Mouse (Mus musculus) hematopoietic stem cell, adult 5-6 weeks (primary cell): Measurements from ENCODE around the gene Cgas. TPM values are rescaled to one million over a fixed set of nuclear protein-coding genes. Genes with fewer than 3 reads are reported as not detected.

Experiments used
- ATAC-seq, 2 experiments: fragments of 125-278 bp in 1 of 2; replicated peaks in 1 of 2; 2 replicates each; pipeline ENCODE4 v1.8.0; 2016 to 2017; ENCODE audit warnings: inconsistent platforms in 2 of 2, mild to moderate bottlenecking in 2 of 2, moderate number of reproducible peaks in 2 of 2, low read depth in 1 of 2, moderate TSS enrichment in 1 of 2; ENCODE audit not compliant: low FRiP score in 2 of 2, poor library complexity in 2 of 2, severe bottlenecking in 2 of 2, insufficient read depth in 1 of 2, low TSS enrichment in 1 of 2
- total RNA-seq: library from RNA; stranded (forward); fragments of 172-1452, 232-1000 nt; gene quantifications from 2 replicates; pipeline ENCODE4 v1.2.3, GENCODE M21; 2017

Gene Cgas
- total RNA-seq, 1 experiment from 2014 or later = 18.0 TPM

- ATAC-seq = no peak
Observed at GRCm38 (mm10) chr9:78401596-78401995, 41.4 kb downstream of the Cgas start.

DNA sequence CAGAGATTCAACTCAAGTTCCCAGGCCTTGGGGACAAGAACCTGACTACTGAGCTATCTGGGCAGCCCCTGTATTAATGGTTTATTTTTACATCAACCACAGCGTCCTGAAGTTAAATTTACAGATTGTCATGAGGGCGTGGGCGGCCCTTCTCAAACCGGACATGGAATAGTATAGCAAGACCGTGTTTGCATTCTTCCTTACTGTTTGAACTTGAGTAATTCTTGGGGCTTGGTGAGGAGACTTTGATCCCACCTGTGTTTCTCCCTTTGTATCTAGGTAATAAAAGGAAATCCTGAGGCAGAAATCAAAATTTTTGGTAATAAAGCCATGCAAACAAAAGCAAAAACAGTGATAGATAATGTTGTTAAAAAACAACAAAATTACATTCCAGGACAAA is 42.5 kb downstream of the Cgas start:
- no peak for ATAC-seq

- no peak for ATAC-seq
Observed at GRCm38 (mm10) chr9:78396517-78396916, 46.5 kb downstream of the Cgas start.

DNA sequence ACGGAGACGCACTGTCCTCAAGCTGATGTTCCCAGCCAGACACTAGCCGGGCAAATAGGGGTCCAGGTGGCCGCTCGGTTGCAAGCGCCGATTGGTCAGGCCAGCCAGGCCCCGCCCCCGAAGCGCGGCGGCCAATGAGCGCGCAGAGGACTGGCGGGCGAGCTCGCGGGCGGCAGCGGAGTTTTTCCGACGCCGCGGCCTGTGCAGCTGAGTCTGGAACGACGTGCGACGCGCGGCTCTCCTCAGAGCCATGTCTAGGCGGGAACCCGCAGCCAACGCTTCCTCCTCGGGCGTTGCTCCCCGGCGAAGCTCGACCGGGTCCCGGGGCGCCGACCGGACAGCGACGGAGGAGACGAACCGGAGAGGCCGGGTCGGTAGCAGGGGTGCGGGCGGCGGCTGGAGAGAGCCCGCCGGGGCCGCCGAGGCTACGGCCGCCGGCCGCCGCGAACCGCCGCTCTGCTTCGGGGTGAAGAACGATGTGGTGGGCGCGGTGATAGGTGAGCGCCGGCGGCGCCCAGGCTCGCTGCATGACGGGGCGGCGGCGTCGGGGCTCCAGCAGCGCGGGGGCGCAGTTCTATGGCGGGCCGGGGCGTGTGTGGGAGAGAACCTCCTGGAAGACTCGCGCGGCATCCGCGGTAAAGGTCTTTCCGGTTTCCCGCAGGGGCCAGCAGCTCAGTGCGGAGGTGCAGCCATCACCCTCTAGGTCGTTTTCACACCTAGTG is 47.2 kb downstream of the Cgas start, which contains the start of gene Ddx43:
Ddx43 (plus strand) TSS at position 148 of the 722 bp plus-strand sequence.
- ATAC-seq = peak; percentile 51 to 52

DNA sequence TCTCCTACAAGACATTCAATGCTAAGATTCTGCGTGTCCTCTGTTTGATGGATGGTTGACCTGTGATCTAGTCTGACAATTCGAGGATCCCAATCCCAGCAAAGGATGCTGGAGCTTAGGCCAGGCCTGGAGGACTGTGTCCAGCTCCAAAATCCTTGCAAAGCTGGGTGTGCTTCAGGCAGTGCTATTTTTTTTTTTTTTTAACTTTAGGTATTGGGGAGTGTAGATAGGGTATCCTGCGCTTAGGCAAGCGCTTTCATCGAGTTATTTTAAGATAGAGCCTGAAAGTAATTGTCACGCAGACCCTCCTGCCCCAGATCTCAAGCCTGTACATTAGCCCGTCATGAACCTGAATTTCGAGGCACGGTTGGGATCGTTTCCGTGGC is 47.8 kb downstream of the Cgas start:
- 0 out of 4 replicates have a peak, but pooled peaks of 1 of the 2 experiments have one; percentile 9 for ATAC-seq

- no peak for ATAC-seq
Observed at GRCm38 (mm10) chr9:78394602-78395001, 48.4 kb downstream of the Cgas start.

- ATAC-seq = no peak
Observed at GRCm38 (mm10) chr9:78393741-78394140, 49.3 kb downstream of the Cgas start.

DNA sequence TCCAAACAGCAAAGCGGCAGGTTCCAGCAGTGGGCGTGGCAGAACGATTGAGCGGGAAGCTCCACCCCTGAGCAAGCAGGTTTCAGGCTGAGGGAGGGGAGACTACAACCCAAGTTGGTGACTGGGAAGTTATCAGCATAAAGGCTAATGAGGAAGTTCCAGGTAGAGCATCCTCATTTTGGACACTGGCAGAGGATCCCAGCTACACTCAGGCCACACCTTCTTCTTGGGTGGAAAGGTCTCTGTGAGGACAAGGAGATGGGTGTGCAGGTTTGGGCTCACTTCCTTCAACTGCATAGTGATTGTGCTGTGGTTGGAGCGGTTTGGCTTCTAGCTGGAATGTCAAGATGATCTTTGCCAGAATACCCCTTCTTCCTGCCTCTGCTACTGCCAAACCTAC is 53.1 kb downstream of the Cgas start:
- ATAC-seq = peak; percentile 42 to 63

DNA sequence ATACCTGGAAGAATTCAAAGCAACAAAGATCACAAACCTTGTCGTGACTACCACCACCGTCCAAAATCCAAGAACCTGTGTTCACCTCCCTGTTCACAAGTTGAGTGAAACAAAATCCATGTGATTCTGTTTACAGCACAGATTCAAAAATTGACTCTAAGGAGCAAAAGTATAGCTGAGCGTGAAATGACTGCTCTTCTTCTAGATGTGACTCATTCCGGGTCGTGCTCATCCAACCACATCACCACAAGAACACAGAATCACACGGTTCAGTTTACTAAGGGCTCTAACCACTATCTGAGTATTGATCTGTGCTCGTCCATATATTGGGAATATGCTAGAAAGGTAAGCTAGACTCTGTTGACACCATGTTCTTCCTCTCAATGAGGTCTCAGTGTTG is 56.1 kb downstream of the Cgas start:
- ATAC-seq = no peak

GRCm38 (mm10) chr9:78385893-78386292 is 57.1 kb downstream of the Cgas start:
- peak; percentile 22 to 51; a peak in 1 of 4 replicates for ATAC-seq

Other genes starting within 250 kb of the Cgas start
- not detected in 2 replicates for gene Gsta1, start 212.6 kb downstream of the Cgas start, total RNA-seq
- not detected in 2 replicates for gene Gm3776, start 186.1 kb downstream of the Cgas start, total RNA-seq
- not detected in 2 replicates for gene Gm10639, start 153.3 kb downstream of the Cgas start, total RNA-seq
- not detected in 2 replicates for gene Omt2a, start 128.4 kb downstream of the Cgas start, total RNA-seq
- gene Omt2b, start 115.6 kb downstream of the Cgas start, total RNA-seq = not detected in 2 replicates
- not detected in 2 replicates for gene Gsta2, start 87.4 kb downstream of the Cgas start, total RNA-seq
- gene Dppa5a, start 75.1 kb downstream of the Cgas start, total RNA-seq = not detected in 2 replicates
- gene Ooep, start 64.5 kb downstream of the Cgas start, total RNA-seq = not detected in 2 replicates
- 0.94 and 1.4 TPM in 2 replicates for gene Ddx43, start 47.5 kb downstream of the Cgas start, total RNA-seq
- gene Mto1, start 5.0 kb upstream of the Cgas start, total RNA-seq = 25.9 and 47.7 TPM in 2 replicates
- gene Gm17324, start 5.5 kb upstream of the Cgas start, total RNA-seq = 1.5 TPM in 1 of 2 replicates, not detected in the other
- gene Eef1a1, start 45.9 kb upstream of the Cgas start, total RNA-seq = 13,616 and 15,037 TPM in 2 replicates
- gene Slc17a5, start 144.8 kb upstream of the Cgas start, total RNA-seq = 7.0 and 11.1 TPM in 2 replicates
- not detected in 2 replicates for gene Cd109, start 172.3 kb upstream of the Cgas start, total RNA-seq